Mouse (Mus musculus): ENCODE results near the gene Gm21983. TPM values are rescaled to one million over a fixed set of nuclear protein-coding genes. Genes with fewer than 3 reads are reported as not detected.

The Gm21983 gene
- total and polyA plus RNA-seq, 3 experiments: 0.22 TPM; not detected in 2

- H3K27ac ChIP-seq (ENCODE audit: control insufficient read depth, low read depth, low read length): no peak overlapping the region
- H3K9me3 ChIP-seq (replicated peaks; ENCODE audit: insufficient read depth, low read length): no peaks in the 10 kb centered on the region
- H3K27me3 ChIP-seq (ENCODE audit: control insufficient read depth in 1 of 2, insufficient read depth in 2 of 2, low read length in 2 of 2): no peaks in the 10 kb centered on the region
- H3K79me2 ChIP-seq (ENCODE audit: control insufficient read depth, insufficient read depth, low read length, poor library complexity): peaks cover 11% of the 10 kb centered on the region
- H3K9ac ChIP-seq (ENCODE audit: control insufficient read depth, low read depth, low read length, poor library complexity, severe bottlenecking): no peak overlapping the region
- DNase-seq (ENCODE audit: low read depth, low spot score): no peak
- H3K4me3 ChIP-seq (ENCODE audit: control insufficient read depth in 1 of 2, insufficient read depth in 1 of 2, low read depth in 2 of 2, low read length in 2 of 2): no peak overlapping the region
- H3K36me3 ChIP-seq (ENCODE audit: control insufficient read depth in 1 of 2, insufficient read depth in 2 of 2, low read length in 2 of 2): peaks cover 0 to 3% of the 10 kb centered on the region in 2 experiments; a peak in 1 of 4 replicates
- H3K4me1 ChIP-seq (ENCODE audit: control insufficient read depth in 1 of 2, insufficient read depth in 2 of 2, low read length in 2 of 2): peaks cover 7 to 10% of the 10 kb centered on the region in 2 experiments; a peak in 3 of 4 replicates
- TF ChIP-seq NELFE (IDR thresholded peaks at IDR 0.05; ENCODE audit: low read depth, low read length) (no peak), E2F4 (IDR thresholded peaks at IDR 0.05; ENCODE audit: borderline replicate concordance, low read depth, low read length) (no peak), KAT2A (conservative IDR thresholded peaks at IDR 0.05; ENCODE audit: low read depth, low read length) (no peak), RCOR1 (IDR thresholded peaks at IDR 0.05; ENCODE audit: low read depth, low read length) (no peak), GABPA (IDR thresholded peaks at IDR 0.05; ENCODE audit: low read depth, low read length) (no peak), EP300 (IDR thresholded peaks at IDR 0.05; ENCODE audit: low read depth in 1 of 2, low read length in 2 of 2) (no peak), SIN3A (IDR thresholded peaks at IDR 0.05; ENCODE audit: low read length) (no peak), ZNF384 (IDR thresholded peaks at IDR 0.05; ENCODE audit: low read depth, low read length) (no peak), CTCF (IDR thresholded peaks at IDR 0.05 in 2 of 3, conservative IDR thresholded peaks at IDR 0.05 in 1 of 3; ENCODE audit: control insufficient read depth in 1 of 3, insufficient read depth in 1 of 3, low read depth in 2 of 3, low read length in 3 of 3, poor library complexity in 1 of 3, severe bottlenecking in 1 of 3) (no peak), MYB (IDR thresholded peaks at IDR 0.05; ENCODE audit: low read depth, low read length) (no peak), ZC3H11A (IDR thresholded peaks at IDR 0.05; ENCODE audit: low read depth, low read length) (no peak), HCFC1 (IDR thresholded peaks at IDR 0.05; ENCODE audit: low read depth, low read length) (no peak), ELF1 (IDR thresholded peaks at IDR 0.05; ENCODE audit: low read depth, low read length) (no peak), MAZ (IDR thresholded peaks at IDR 0.05; ENCODE audit: low read depth, low read length) (no peak), POLR2A (IDR thresholded peaks at IDR 0.05; ENCODE audit: control insufficient read depth in 1 of 2, insufficient read depth in 1 of 2, low read depth in 1 of 2, low read length in 2 of 2, poor library complexity in 1 of 2) (no peak), ETS1 (IDR thresholded peaks at IDR 0.05; ENCODE audit: low read depth, low read length) (no peak), NRF1 (IDR thresholded peaks at IDR 0.05; ENCODE audit: insufficient read depth, low read depth, low read length, poor library complexity, severe bottlenecking) (no peak)
These were observed 16.6 kb downstream of the Gm21983 start for GRCm38 (mm10) chr7:27164112-27164947.

- Histone ChIP-seq H3K79me2 (ENCODE audit: control insufficient read depth, insufficient read depth, low read length, poor library complexity) (peaks cover 11% of the 10 kb centered on the region), H3K4me1 (ENCODE audit: control insufficient read depth in 1 of 2, insufficient read depth in 2 of 2, low read length in 2 of 2) (peaks cover 7 to 10% of the 10 kb centered on the region in 2 experiments; a peak in 3 of 4 replicates), H3K4me3 (ENCODE audit: control insufficient read depth in 1 of 2, insufficient read depth in 1 of 2, low read depth in 2 of 2, low read length in 2 of 2) (no peak overlapping the region), H3K27me3 (ENCODE audit: control insufficient read depth in 1 of 2, insufficient read depth in 2 of 2, low read length in 2 of 2) (no peaks in the 10 kb centered on the region), H3K27ac (ENCODE audit: control insufficient read depth, low read depth, low read length) (no peak overlapping the region), H3K36me3 (ENCODE audit: control insufficient read depth in 1 of 2, insufficient read depth in 2 of 2, low read length in 2 of 2) (peaks cover 0 to 3% of the 10 kb centered on the region in 2 experiments; a peak in 1 of 4 replicates), H3K9me3 (replicated peaks; ENCODE audit: insufficient read depth, low read length) (no peaks in the 10 kb centered on the region), H3K9ac (ENCODE audit: control insufficient read depth, low read depth, low read length, poor library complexity, severe bottlenecking) (no peak overlapping the region)
- TF ChIP-seq TCF12 (IDR thresholded peaks at IDR 0.05; ENCODE audit: low read depth, low read length) (no peak), ZNF384 (IDR thresholded peaks at IDR 0.05; ENCODE audit: low read depth, low read length) (no peak), MYB (IDR thresholded peaks at IDR 0.05; ENCODE audit: low read depth, low read length) (no peak), GATA1 (IDR thresholded peaks at IDR 0.05; ENCODE audit: low read depth, low read length) (no peak), USF1 (IDR thresholded peaks at IDR 0.05; ENCODE audit: low read depth, low read length) (no peak), E2F4 (IDR thresholded peaks at IDR 0.05; ENCODE audit: borderline replicate concordance, low read depth, low read length) (no peak), ZKSCAN1 (IDR thresholded peaks at IDR 0.05; ENCODE audit: low read depth, low read length) (no peak), CHD2 (IDR thresholded peaks at IDR 0.05; ENCODE audit: low read length) (no peak), MAFK (IDR thresholded peaks at IDR 0.05; ENCODE audit: borderline replicate concordance, low read depth, low read length) (no peak), MAX (IDR thresholded peaks at IDR 0.05; ENCODE audit: low read length) (no peak), NRF1 (IDR thresholded peaks at IDR 0.05; ENCODE audit: insufficient read depth, low read depth, low read length, poor library complexity, severe bottlenecking) (no peak)
- DNase-seq (ENCODE audit: low read depth, low spot score): no peak
These were observed 17.5 kb downstream of the Gm21983 start for GRCm38 (mm10) chr7:27163450-27163805.
